Mouse (Mus musculus): ENCODE results near the gene Zfp566. TPM values are rescaled to one million over a fixed set of nuclear protein-coding genes. Genes with fewer than 3 reads are reported as not detected.

The Zfp566 gene
- polyA plus RNA-seq, 1 experiment = 6.1 TPM

- WGBS = 14% methylated on average over 6 of the region's 6 CpGs
- H3K4me1 ChIP-seq (ENCODE audit: control insufficient read depth, insufficient read depth, low read length) = peaks cover 5% of the 10 kb centered on the region; the same call in 1 of the 2 replicates
- no peak overlapping the region for H3K27ac ChIP-seq (ENCODE audit: insufficient read depth, low read length)
- TF ChIP-seq CTCF (IDR thresholded peaks at IDR 0.05; ENCODE audit: borderline replicate concordance, insufficient read depth, low read depth, low read length) (no peak), POLR2A (IDR thresholded peaks at IDR 0.05; ENCODE audit: borderline replicate concordance, insufficient read depth, low read length) (no peak)
- no peak overlapping the region for H3K4me3 ChIP-seq (replicated peaks; ENCODE audit: insufficient read depth, low read depth, low read length)
- H3K27me3 ChIP-seq (ENCODE audit: control insufficient read depth, insufficient read depth, low read length) = no peaks in the 10 kb centered on the region
- DNase-seq = no peak
Measured at GRCm38 (mm10) chr7:30089405-30089804, 922 bp downstream of the Zfp566 start.

- WGBS = 87% methylated on average over 9 of the region's 9 CpGs
- H3K27ac ChIP-seq (ENCODE audit: insufficient read depth, low read length) = no peak overlapping the region
- DNase-seq = no peak
- TF ChIP-seq CTCF (IDR thresholded peaks at IDR 0.05; ENCODE audit: borderline replicate concordance, insufficient read depth, low read depth, low read length) = no peak
- TF ChIP-seq POLR2A (IDR thresholded peaks at IDR 0.05; ENCODE audit: borderline replicate concordance, insufficient read depth, low read length) = no peak
- H3K27me3 ChIP-seq (ENCODE audit: control insufficient read depth, insufficient read depth, low read length) = no peaks in the 10 kb centered on the region
- peaks cover 5% of the 10 kb centered on the region; the same call in 1 of the 2 replicates for H3K4me1 ChIP-seq (ENCODE audit: control insufficient read depth, insufficient read depth, low read length)
- no peak overlapping the region for H3K4me3 ChIP-seq (replicated peaks; ENCODE audit: insufficient read depth, low read depth, low read length)
Measured at GRCm38 (mm10) chr7:30086524-30086923, 3.8 kb downstream of the Zfp566 start.

DNA sequence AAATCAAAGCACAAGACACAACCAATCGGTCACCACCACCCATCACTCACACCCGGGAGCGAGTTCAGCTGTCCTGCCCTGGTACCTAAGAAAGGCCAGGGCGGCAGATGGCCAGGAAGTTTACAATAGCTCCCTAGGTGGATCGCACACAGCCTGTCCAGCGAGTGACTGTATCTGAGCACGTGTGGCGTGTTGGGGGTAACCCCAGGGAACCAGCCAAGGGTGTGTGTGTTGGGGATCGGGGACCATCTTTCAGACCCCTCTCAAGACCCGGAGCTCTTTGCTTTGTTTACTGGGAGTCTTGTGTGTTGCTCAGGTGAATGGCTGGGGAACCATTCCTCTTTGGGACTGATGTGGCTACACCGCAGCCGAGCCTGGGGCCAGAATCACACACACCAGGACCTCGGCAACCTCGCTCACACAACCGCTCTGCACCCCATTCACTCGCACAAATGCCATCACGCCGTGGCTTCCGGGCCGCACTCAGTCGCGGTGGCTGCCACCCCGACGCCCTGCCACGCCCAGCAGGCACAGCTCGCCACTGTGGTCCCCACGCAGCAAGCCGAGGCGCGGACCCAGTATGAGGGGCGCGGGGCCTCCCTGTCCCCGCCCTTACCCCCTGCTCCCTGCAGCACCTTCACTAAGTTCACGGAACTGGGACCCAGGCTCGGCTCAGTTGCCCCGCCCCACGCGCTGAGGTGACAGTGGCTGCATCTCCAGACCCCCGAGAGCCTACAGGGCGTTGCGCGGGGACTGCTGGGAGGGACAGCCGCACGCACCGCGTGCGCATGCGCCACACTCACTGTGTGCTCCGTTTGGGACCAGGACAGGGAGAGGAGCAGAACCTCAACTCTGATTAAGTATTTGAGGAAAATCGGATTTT is 17.9 kb downstream of the Zfp566 start, which contains the start of gene Zfp82:
TSS of gene Zfp82 (minus strand) at position 755 of the 883 bp plus-strand sequence.
- peak within 1 kb of the TSS; percentile 77 for H3K4me3 ChIP-seq (replicated peaks; ENCODE audit: insufficient read depth, low read depth, low read length)
- TF ChIP-seq POLR2A (IDR thresholded peaks at IDR 0.05; ENCODE audit: borderline replicate concordance, insufficient read depth, low read length) (peak; percentile 87), CTCF (IDR thresholded peaks at IDR 0.05; ENCODE audit: borderline replicate concordance, insufficient read depth, low read depth, low read length) (no peak)
- DNase-seq = peak; percentile 89 to 90
- WGBS = under 1% methylated on average over 50 of the region's 50 CpGs
- H3K4me1 ChIP-seq (ENCODE audit: control insufficient read depth, insufficient read depth, low read length) = no peaks in the 10 kb centered on the region
- H3K27ac ChIP-seq (ENCODE audit: insufficient read depth, low read length) = peak within 1 kb of the TSS; percentile 49; the same call in 1 of the 2 replicates
- no peaks in the 10 kb centered on the region; the same call in 1 of the 2 replicates for H3K27me3 ChIP-seq (ENCODE audit: control insufficient read depth, insufficient read depth, low read length)

GRCm38 (mm10) chr7:30064622-30065021 is 25.7 kb downstream of the Zfp566 start:
- DNase-seq = no peak
- no peak overlapping the region for H3K27ac ChIP-seq (ENCODE audit: insufficient read depth, low read length)
- TF ChIP-seq CTCF (IDR thresholded peaks at IDR 0.05; ENCODE audit: borderline replicate concordance, insufficient read depth, low read depth, low read length) (peak; percentile 35; the same call in 1 of the 2 replicates), POLR2A (IDR thresholded peaks at IDR 0.05; ENCODE audit: borderline replicate concordance, insufficient read depth, low read length) (no peak)
- 82% methylated on average over 5 of the region's 5 CpGs for WGBS
- no peaks in the 10 kb centered on the region for H3K4me1 ChIP-seq (ENCODE audit: control insufficient read depth, insufficient read depth, low read length)
- no peak overlapping the region for H3K4me3 ChIP-seq (replicated peaks; ENCODE audit: insufficient read depth, low read depth, low read length)
- no peaks in the 10 kb centered on the region; the same call in 1 of the 2 replicates for H3K27me3 ChIP-seq (ENCODE audit: control insufficient read depth, insufficient read depth, low read length)

- Histone ChIP-seq H3K27me3 (ENCODE audit: control insufficient read depth, insufficient read depth, low read length) (no peaks in the 10 kb centered on the region), H3K4me1 (ENCODE audit: control insufficient read depth, insufficient read depth, low read length) (no peaks in the 10 kb centered on the region), H3K4me3 (replicated peaks; ENCODE audit: insufficient read depth, low read depth, low read length) (no peak overlapping the region), H3K27ac (ENCODE audit: insufficient read depth, low read length) (no peak overlapping the region)
- TF ChIP-seq POLR2A (IDR thresholded peaks at IDR 0.05; ENCODE audit: borderline replicate concordance, insufficient read depth, low read length) (no peak), CTCF (IDR thresholded peaks at IDR 0.05; ENCODE audit: borderline replicate concordance, insufficient read depth, low read depth, low read length) (peak; percentile 26; the same call in 1 of the 2 replicates)
- WGBS = 91% methylated on average over 5 of the region's 5 CpGs
- DNase-seq = no peak
Measured at GRCm38 (mm10) chr7:30062478-30062877, 27.8 kb downstream of the Zfp566 start.

DNA sequence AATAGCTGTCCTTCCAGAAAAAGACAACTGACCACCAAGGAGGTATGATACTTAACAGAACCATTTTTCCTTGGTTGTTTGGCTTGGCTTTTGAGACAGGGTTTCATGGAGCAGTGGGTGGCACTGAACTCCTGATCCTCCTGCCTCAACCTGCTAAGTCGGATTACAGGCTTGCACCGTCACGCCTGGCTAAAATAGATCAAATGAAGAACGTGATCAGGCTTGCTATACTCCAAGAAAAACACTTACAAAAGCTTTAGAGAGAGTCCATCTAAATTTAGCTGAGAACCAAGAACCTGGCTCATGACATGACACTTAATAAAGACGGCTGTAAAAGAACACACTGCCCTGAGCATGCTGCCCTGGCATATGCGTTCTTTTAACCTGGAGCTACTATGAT is 30.0 kb downstream of the Zfp566 start:
- H3K27me3 ChIP-seq (ENCODE audit: control insufficient read depth, insufficient read depth, low read length) = no peaks in the 10 kb centered on the region
- no peak overlapping the region for H3K4me3 ChIP-seq (replicated peaks; ENCODE audit: insufficient read depth, low read depth, low read length)
- no peak overlapping the region for H3K27ac ChIP-seq (ENCODE audit: insufficient read depth, low read length)
- no peak for DNase-seq
- no peaks in the 10 kb centered on the region for H3K4me1 ChIP-seq (ENCODE audit: control insufficient read depth, insufficient read depth, low read length)
- WGBS = 86% methylated on average over 6 of the region's 6 CpGs
- TF ChIP-seq POLR2A (IDR thresholded peaks at IDR 0.05; ENCODE audit: borderline replicate concordance, insufficient read depth, low read length) (no peak), CTCF (IDR thresholded peaks at IDR 0.05; ENCODE audit: borderline replicate concordance, insufficient read depth, low read depth, low read length) (no peak)

DNA sequence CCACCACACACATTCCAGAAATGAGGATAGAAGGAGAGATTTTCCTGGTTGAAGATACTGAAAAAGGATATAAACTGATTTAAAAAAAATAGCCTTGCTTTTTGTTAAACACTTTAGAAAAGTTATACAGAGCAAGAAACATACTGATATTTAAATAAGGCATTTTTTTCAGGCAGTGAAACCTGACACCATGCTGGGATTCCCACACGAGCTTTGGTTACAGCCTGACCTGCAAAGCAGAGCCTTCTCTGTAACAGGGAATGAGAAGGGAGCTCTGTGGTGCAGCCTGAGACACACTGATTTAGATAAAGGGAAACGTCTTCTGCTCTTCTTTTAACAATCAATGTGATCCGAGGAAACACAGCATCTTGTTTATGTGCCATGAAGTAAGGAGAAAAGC is 36.7 kb downstream of the Zfp566 start:
- no peak overlapping the region for H3K27ac ChIP-seq (ENCODE audit: insufficient read depth, low read length)
- 9% methylated on average over 3 of the region's 3 CpGs for WGBS
- TF ChIP-seq CTCF (IDR thresholded peaks at IDR 0.05; ENCODE audit: borderline replicate concordance, insufficient read depth, low read depth, low read length) (no peak), POLR2A (IDR thresholded peaks at IDR 0.05; ENCODE audit: borderline replicate concordance, insufficient read depth, low read length) (no peak)
- no peaks in the 10 kb centered on the region for H3K27me3 ChIP-seq (ENCODE audit: control insufficient read depth, insufficient read depth, low read length)
- DNase-seq = no peak
- H3K4me1 ChIP-seq (ENCODE audit: control insufficient read depth, insufficient read depth, low read length) = 0 out of 2 replicates have a peak, but pooled peaks cover 3% of the 10 kb centered on the region
- H3K4me3 ChIP-seq (replicated peaks; ENCODE audit: insufficient read depth, low read depth, low read length) = no peak overlapping the region

Data from cerebellum, adult 2 months (tissue).